Mouse (Mus musculus) heart, embryonic 14.5 days (tissue): Measurements from ENCODE around the gene Sgsm3. TPM values are rescaled to one million over a fixed set of nuclear protein-coding genes. Genes with fewer than 3 reads are reported as not detected.
A peak's percentile ranks its signal among the peaks of the same experiment; 100 is the strongest.

Experiments used
- ATAC-seq: fragments of 200-750 bp; cut with Nextera tagmentation; 2 replicates; pipeline ENCODE4 v1.8.0; 2017; ENCODE audit warnings: low read depth, moderate TSS enrichment; ENCODE audit not compliant: insufficient number of reproducible peaks, insufficient read depth, low FRiP score
- H3K27ac ChIP-seq, 2 experiments: fragments of 200-500 bp in 1 of 2; fragments of 300-500 bp in 1 of 2; sonication (generic) in 1 of 2; replicated peaks in 1 of 2; 2 replicates each; pipeline ENCODE4 v1.5.1; 2012 to 2014; ENCODE audit warnings: low read depth in 2 of 2, low read length in 2 of 2, control low read depth in 1 of 2, mild to moderate bottlenecking in 1 of 2, mixed read lengths in 1 of 2; ENCODE audit not compliant: control insufficient read depth in 1 of 2, insufficient read depth in 1 of 2
- H3K27me3 ChIP-seq: fragments of 300-500 bp; sonication (generic); 2 replicates; pipeline ENCODE4 v1.6.1; 2014; ENCODE audit warnings: mild to moderate bottlenecking, low read length, control low read depth; ENCODE audit not compliant: control insufficient read depth, insufficient read depth
- H3K36me3 ChIP-seq: fragments of 300-500 bp; sonication (generic); 2 replicates; pipeline ENCODE4 v1.6.1; 2014; ENCODE audit warnings: mild to moderate bottlenecking, control low read depth, low read length, mixed read lengths; ENCODE audit not compliant: control insufficient read depth, insufficient read depth
- H3K4me1 ChIP-seq, 2 experiments: fragments of 200-500 bp in 1 of 2; fragments of 300-500 bp in 1 of 2; sonication (generic) in 1 of 2; 2 replicates each; pipeline ENCODE4 v1.6.1; 2012 to 2014; ENCODE audit warnings: low read length in 2 of 2, control low read depth in 1 of 2, mixed read lengths in 1 of 2; ENCODE audit not compliant: control insufficient read depth in 2 of 2, insufficient read depth in 2 of 2
- H3K4me2 ChIP-seq: fragments of 300-500 bp; sonication (generic); 2 replicates; pipeline ENCODE4 v1.6.1; 2014; ENCODE audit warnings: mild to moderate bottlenecking, low read length
- H3K4me3 ChIP-seq, 2 experiments: fragments of 200-500 bp in 1 of 2; fragments of 300-500 bp in 1 of 2; sonication (generic) in 1 of 2; 2 replicates each; pipeline ENCODE4 v1.5.1; 2012 to 2014; ENCODE audit warnings: low read length in 2 of 2, mild to moderate bottlenecking in 2 of 2, control low read depth in 1 of 2, low read depth in 1 of 2, moderate library complexity in 1 of 2; ENCODE audit not compliant: control insufficient read depth in 1 of 2, insufficient read depth in 1 of 2
- H3K9ac ChIP-seq: fragments of 300-500 bp; sonication (generic); 2 replicates; pipeline ENCODE4 v1.6.1; 2014; ENCODE audit warnings: mild to moderate bottlenecking, low read length
- H3K9me3 ChIP-seq: fragments of 300-500 bp; sonication (generic); 2 replicates; pipeline ENCODE4 v1.6.1; 2016; ENCODE audit warnings: low read length, control low read depth; ENCODE audit not compliant: control insufficient read depth
- WGBS: fragments of 180-500 bp; shearing (Covaris S2); extraction: QIAGEN DNeasy Blood & Tissue Kit; methylation state at CpG from one replicate; pipeline ENCODE4 v1.1.7; 2014; 5-methylcytosine and 5-hydroxymethylcytosine counted together
- microRNA-seq: library from miRNA; unstranded; fragments of <30 nt; microRNA quantifications from one replicate; pipeline ENCODE4, GENCODE M21; 2016
- polyA plus RNA-seq: library from polyadenylated mRNA; unstranded; fragments of >200 nt; fragmentation: Nextera tagmentation; extraction: Ambion mirVana; gene quantifications from 2 replicates; pipeline ENCODE4 v1.2.1, GENCODE M21; 2014

Gene Sgsm3
- polyA plus RNA-seq, 1 experiment from 2014 or later: 13.8 TPM

GRCm38 (mm10) chr15:81050488-81050887, 72.9 kb downstream of the Sgsm3 start:
- Histone ChIP-seq H3K27ac (no peak overlapping the region), H3K4me1 (peaks cover 3 to 13% of the 10 kb centered on the region in 2 experiments; a peak in 3 of 4 replicates), H3K27me3 (no peaks in the 10 kb centered on the region), H3K4me3 (no peak overlapping the region), H3K36me3 (no peaks in the 10 kb centered on the region), H3K4me2 (no peak overlapping the region), H3K9ac (no peak overlapping the region), H3K9me3 (no peaks in the 10 kb centered on the region)
- ATAC-seq: no peak
- whole genome bisulfite sequencing: 18% methylated on average over 3 of the region's 3 CpGs

DNA sequence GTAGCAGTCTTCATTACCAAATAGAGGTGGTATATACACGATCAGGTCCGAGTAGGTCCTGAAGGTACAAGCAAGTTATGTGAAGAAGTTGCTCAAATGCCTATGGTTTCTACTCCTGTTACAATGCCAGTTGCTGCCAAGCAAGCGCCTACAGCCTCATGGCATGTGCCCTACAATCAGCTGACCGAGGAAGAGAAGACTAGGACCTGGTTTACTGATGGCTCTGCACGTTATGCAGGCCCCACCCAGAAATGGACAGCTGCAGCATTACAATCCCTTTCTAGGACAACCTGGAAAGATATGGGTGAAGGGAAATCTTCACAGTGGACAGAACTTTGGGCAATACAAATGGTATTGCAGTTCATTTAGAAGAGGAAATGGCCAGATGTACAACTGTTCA, 74.9 kb downstream of the Sgsm3 start:
- Histone ChIP-seq H3K4me3 (no peak overlapping the region), H3K27ac (no peak overlapping the region), H3K9ac (no peak overlapping the region), H3K4me1 (peaks cover 0 to 10% of the 10 kb centered on the region in 2 experiments; a peak in 3 of 4 replicates), H3K27me3 (no peaks in the 10 kb centered on the region), H3K36me3 (no peaks in the 10 kb centered on the region), H3K4me2 (no peak overlapping the region), H3K9me3 (no peaks in the 10 kb centered on the region)
- ATAC-seq: no peak
- WGBS: 87% methylated on average over 5 of the region's 5 CpGs

DNA sequence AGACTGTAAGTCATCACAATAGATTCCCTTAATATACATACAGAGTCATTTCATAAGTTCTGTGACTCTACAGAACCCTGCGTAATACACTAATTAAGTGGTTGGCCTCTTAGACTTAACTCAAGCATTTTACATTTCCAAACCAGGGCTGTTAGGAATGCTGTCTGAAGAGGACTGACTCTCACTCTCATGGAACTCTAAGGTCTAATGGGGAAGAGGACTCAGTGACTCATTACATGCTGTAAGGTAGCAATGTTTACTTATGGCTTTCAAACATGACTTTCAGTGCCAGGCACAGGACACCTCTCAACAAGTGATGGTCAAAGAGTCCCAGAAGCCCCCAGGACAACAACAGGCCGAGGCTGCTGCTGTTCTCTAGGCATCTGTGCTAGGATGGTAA, 77.9 kb downstream of the Sgsm3 start:
- H3K9ac ChIP-seq: no peak overlapping the region
- H3K4me2 ChIP-seq: no peak overlapping the region
- 89% methylated on average over 2 of the region's 2 CpGs for WGBS
- peaks cover 0 to 2% of the 10 kb centered on the region in 2 experiments; a peak in 3 of 4 replicates for H3K4me1 ChIP-seq
- no peak overlapping the region for H3K4me3 ChIP-seq
- H3K36me3 ChIP-seq: no peaks in the 10 kb centered on the region
- H3K9me3 ChIP-seq: no peaks in the 10 kb centered on the region
- H3K27ac ChIP-seq: no peak overlapping the region
- ATAC-seq: no peak
- H3K27me3 ChIP-seq: no peaks in the 10 kb centered on the region

GRCm38 (mm10) chr15:81057736-81058135, 80.2 kb downstream of the Sgsm3 start:
- WGBS: 91% methylated on average over 5 of the region's 5 CpGs
- H3K27me3 ChIP-seq: no peaks in the 10 kb centered on the region

DNA sequence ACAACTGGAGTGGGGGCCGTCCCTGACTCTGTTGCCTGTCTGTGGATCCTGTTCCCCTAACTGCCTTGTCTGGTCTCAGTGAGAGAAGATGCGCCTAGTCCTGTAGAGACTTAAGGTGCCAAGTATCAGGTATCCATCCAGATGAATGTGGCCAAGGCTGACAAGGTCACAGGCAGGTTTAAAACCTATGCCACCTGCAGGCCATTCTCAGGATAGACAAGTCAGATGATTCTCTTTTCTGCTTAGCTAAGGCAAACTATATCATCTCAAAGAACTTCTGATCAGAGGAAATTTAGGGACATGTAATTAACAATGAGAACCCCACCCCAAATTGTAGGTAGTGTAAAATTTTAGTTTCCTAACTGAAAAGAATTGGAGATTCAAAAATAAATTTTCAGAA, 83.4 kb downstream of the Sgsm3 start:
- no peak for ATAC-seq
- no peaks in the 10 kb centered on the region for H3K9me3 ChIP-seq
- no peak overlapping the region for H3K27ac ChIP-seq
- no peak overlapping the region for H3K4me2 ChIP-seq
- 98% methylated on average over 2 of the region's 2 CpGs for WGBS
- peaks cover 11% of the 10 kb centered on the region; the same call in 1 of the 2 replicates for H3K27me3 ChIP-seq
- peaks cover 10 to 17% of the 10 kb centered on the region in 2 experiments for H3K4me1 ChIP-seq
- H3K36me3 ChIP-seq: no peaks in the 10 kb centered on the region
- H3K9ac ChIP-seq: no peak overlapping the region
- no peak overlapping the region for H3K4me3 ChIP-seq

More at GRCm38 (mm10) chr15:81057736-81058135, 80.2 kb downstream of the Sgsm3 start:
- no peaks in the 10 kb centered on the region for H3K36me3 ChIP-seq
- no peak overlapping the region for H3K4me2 ChIP-seq
- peaks cover 5 to 10% of the 10 kb centered on the region in 2 experiments; a peak in 3 of 4 replicates for H3K4me1 ChIP-seq
- no peaks in the 10 kb centered on the region for H3K9me3 ChIP-seq
- no peak overlapping the region for H3K4me3 ChIP-seq
- ATAC-seq: no peak
- no peak overlapping the region for H3K27ac ChIP-seq
- no peak overlapping the region for H3K9ac ChIP-seq

Small RNA genes lying within 50 kb of the gene (microRNA-seq; reads per million reads assigned to microRNA genes)
- gene Mir5113: 15.1 reads per million, percentile 28 among the genes with 10 or more reads in this experiment

Other genes starting within 250 kb of the Sgsm3 start
- 149 and 161 TPM in 2 replicates for gene Adsl, start 29.3 kb upstream of the Sgsm3 start, polyA plus RNA-seq
- 14.4 and 14.7 TPM in 2 replicates for gene Mrtfa, start 213.0 kb downstream of the Sgsm3 start, polyA plus RNA-seq